Mouse (Mus musculus): ENCODE data around the gene Pkm. TPM values are rescaled to one million over a fixed set of nuclear protein-coding genes. Genes with fewer than 3 reads are reported as not detected.

Pkm gene
- polyA plus RNA-seq, 1 experiment from 2014 or later: 1,587 TPM

- WGBS: under 1% methylated on average over 65 of the region's 65 CpGs
- Histone ChIP-seq H3K36me3 (ENCODE audit: poor library complexity, severe bottlenecking) (peaks cover 29% of the 10 kb centered on the region), H3K27me3 (no peaks in the 10 kb centered on the region), H3K9ac (peak overlapping the region; percentile 91), H3K4me3 (peak overlapping the region; percentile 87), H3K27ac (peak overlapping the region; percentile 97), H3K9me3 (replicated peaks) (no peaks in the 10 kb centered on the region), H3K4me2 (peak overlapping the region; percentile 90), H3K4me1 (peaks cover 49% of the 10 kb centered on the region)
- ATAC-seq: peak; percentile 67
Observed at GRCm38 (mm10) chr9:59656635-59657617, 758 bp downstream of the Pkm start.

- H3K4me2 ChIP-seq: peak overlapping the region; percentile 90
- no peaks in the 10 kb centered on the region for H3K9me3 ChIP-seq (replicated peaks)
- peak overlapping the region; percentile 87 for H3K4me3 ChIP-seq
- no peaks in the 10 kb centered on the region for H3K27me3 ChIP-seq
- WGBS: 2% methylated on average over 4 of the region's 4 CpGs
- peaks cover 36% of the 10 kb centered on the region for H3K36me3 ChIP-seq (ENCODE audit: poor library complexity, severe bottlenecking)
- no peak for ATAC-seq
- H3K27ac ChIP-seq: peak overlapping the region; percentile 97
- peaks cover 61% of the 10 kb centered on the region for H3K4me1 ChIP-seq
- H3K9ac ChIP-seq: peak overlapping the region; percentile 91
Observed at GRCm38 (mm10) chr9:59658146-59658545, 2.0 kb downstream of the Pkm start.

GRCm38 (mm10) chr9:59659036-59660026, 3.2 kb downstream of the Pkm start:
- WGBS: 24% methylated on average over 14 of the region's 14 CpGs
- H3K9me3 ChIP-seq (replicated peaks): no peaks in the 10 kb centered on the region
- peaks cover 47% of the 10 kb centered on the region for H3K36me3 ChIP-seq (ENCODE audit: poor library complexity, severe bottlenecking)
- ATAC-seq: peak; percentile 12; the same call in 1 of the 2 replicates
- peaks cover 73% of the 10 kb centered on the region for H3K4me1 ChIP-seq
- H3K27ac ChIP-seq: peak overlapping the region; percentile 54
- H3K9ac ChIP-seq: peak overlapping the region; percentile 91
- peak overlapping the region; percentile 90 for H3K4me2 ChIP-seq
- peak overlapping the region; percentile 87 for H3K4me3 ChIP-seq
- H3K27me3 ChIP-seq: no peaks in the 10 kb centered on the region

- H3K4me1 ChIP-seq: peaks cover 80% of the 10 kb centered on the region
- no peaks in the 10 kb centered on the region for H3K27me3 ChIP-seq
- 44% methylated on average over 10 of the region's 10 CpGs for WGBS
- peak overlapping the region; percentile 54 for H3K27ac ChIP-seq
- H3K4me3 ChIP-seq: peak overlapping the region; percentile 87; the same call in 1 of the 2 replicates
- H3K4me2 ChIP-seq: peak overlapping the region; percentile 90
- H3K9ac ChIP-seq: peak overlapping the region; percentile 51
- no peaks in the 10 kb centered on the region for H3K9me3 ChIP-seq (replicated peaks)
- peaks cover 57% of the 10 kb centered on the region for H3K36me3 ChIP-seq (ENCODE audit: poor library complexity, severe bottlenecking)
- no peak for ATAC-seq
Observed at GRCm38 (mm10) chr9:59660421-59660820, 4.3 kb downstream of the Pkm start.

GRCm38 (mm10) chr9:59661298-59661975, 5.3 kb downstream of the Pkm start:
- H3K4me1 ChIP-seq: peaks cover 75% of the 10 kb centered on the region
- whole genome bisulfite sequencing: 64% methylated on average over 6 of the region's 6 CpGs
- H3K9ac ChIP-seq: peak overlapping the region; percentile 51
- no peak overlapping the region for H3K27ac ChIP-seq
- no peak overlapping the region for H3K4me3 ChIP-seq
- H3K9me3 ChIP-seq (replicated peaks): no peaks in the 10 kb centered on the region
- H3K36me3 ChIP-seq (ENCODE audit: poor library complexity, severe bottlenecking): peaks cover 67% of the 10 kb centered on the region
- H3K4me2 ChIP-seq: peak overlapping the region; percentile 90; the same call in 1 of the 2 replicates
- no peak for ATAC-seq
- H3K27me3 ChIP-seq: no peaks in the 10 kb centered on the region

GRCm38 (mm10) chr9:59663226-59663625, 7.1 kb downstream of the Pkm start:
- no peak overlapping the region for H3K4me2 ChIP-seq

GRCm38 (mm10) chr9:59663957-59664356, 7.8 kb downstream of the Pkm start:
- no peak overlapping the region for H3K9ac ChIP-seq
- H3K4me1 ChIP-seq: peaks cover 62% of the 10 kb centered on the region
- H3K9me3 ChIP-seq (replicated peaks): no peaks in the 10 kb centered on the region
- H3K27me3 ChIP-seq: no peaks in the 10 kb centered on the region
- H3K36me3 ChIP-seq (ENCODE audit: poor library complexity, severe bottlenecking): peaks cover 93% of the 10 kb centered on the region
- H3K27ac ChIP-seq: no peak overlapping the region
- ATAC-seq: no peak
- 47% methylated on average over 3 of the region's 3 CpGs for WGBS
- no peak overlapping the region for H3K4me2 ChIP-seq
- H3K4me3 ChIP-seq: no peak overlapping the region

More at GRCm38 (mm10) chr9:59663226-59663625, 7.1 kb downstream of the Pkm start:
- no peaks in the 10 kb centered on the region for H3K27me3 ChIP-seq
- 82% methylated on average over 7 of the region's 7 CpGs for WGBS
- no peaks in the 10 kb centered on the region for H3K9me3 ChIP-seq (replicated peaks)
- H3K4me3 ChIP-seq: no peak overlapping the region
- no peak overlapping the region for H3K27ac ChIP-seq
- H3K9ac ChIP-seq: no peak overlapping the region
- peaks cover 85% of the 10 kb centered on the region for H3K36me3 ChIP-seq (ENCODE audit: poor library complexity, severe bottlenecking)
- no peak for ATAC-seq
- H3K4me1 ChIP-seq: peaks cover 70% of the 10 kb centered on the region

GRCm38 (mm10) chr9:59664664-59665256, 8.6 kb downstream of the Pkm start:
- peaks cover 95% of the 10 kb centered on the region for H3K36me3 ChIP-seq (ENCODE audit: poor library complexity, severe bottlenecking)
- ATAC-seq: peak; percentile 38; the same call in 1 of the 2 replicates
- no peaks in the 10 kb centered on the region for H3K9me3 ChIP-seq (replicated peaks)

GRCm38 (mm10) chr9:59666016-59666415, 9.8 kb downstream of the Pkm start:
- H3K4me2 ChIP-seq: no peak overlapping the region
- 88% methylated on average over 8 of the region's 8 CpGs for WGBS
- no peak for ATAC-seq
- no peak overlapping the region for H3K27ac ChIP-seq
- H3K27me3 ChIP-seq: no peaks in the 10 kb centered on the region
- H3K4me3 ChIP-seq: no peak overlapping the region
- H3K36me3 ChIP-seq (ENCODE audit: poor library complexity, severe bottlenecking): peaks cover 96% of the 10 kb centered on the region
- peaks cover 42% of the 10 kb centered on the region for H3K4me1 ChIP-seq
- H3K9ac ChIP-seq: no peak overlapping the region
- H3K9me3 ChIP-seq (replicated peaks): no peaks in the 10 kb centered on the region

More at GRCm38 (mm10) chr9:59664664-59665256, 8.6 kb downstream of the Pkm start:
- H3K4me3 ChIP-seq: no peak overlapping the region
- peaks cover 54% of the 10 kb centered on the region for H3K4me1 ChIP-seq
- WGBS: 50% methylated on average over 4 of the region's 4 CpGs
- H3K27ac ChIP-seq: no peak overlapping the region
- H3K27me3 ChIP-seq: no peaks in the 10 kb centered on the region
- no peak overlapping the region for H3K4me2 ChIP-seq
- no peak overlapping the region for H3K9ac ChIP-seq

GRCm38 (mm10) chr9:59666813-59667212, 10.6 kb downstream of the Pkm start:
- Histone ChIP-seq H3K4me3 (no peak overlapping the region), H3K9ac (no peak overlapping the region), H3K36me3 (ENCODE audit: poor library complexity, severe bottlenecking) (peaks cover 96% of the 10 kb centered on the region), H3K27me3 (no peaks in the 10 kb centered on the region), H3K4me1 (peaks cover 34% of the 10 kb centered on the region), H3K4me2 (no peak overlapping the region), H3K9me3 (replicated peaks) (no peaks in the 10 kb centered on the region), H3K27ac (no peak overlapping the region)
- no peak for ATAC-seq
- 84% methylated on average over 1 of the region's 1 CpGs for WGBS

- H3K36me3 ChIP-seq (ENCODE audit: poor library complexity, severe bottlenecking): peaks cover 96% of the 10 kb centered on the region
Observed at GRCm38 (mm10) chr9:59667250-59667649, 11.1 kb downstream of the Pkm start.

More at GRCm38 (mm10) chr9:59667250-59667649, 11.1 kb downstream of the Pkm start:
- no peak overlapping the region for H3K9ac ChIP-seq
- H3K27ac ChIP-seq: no peak overlapping the region
- no peak overlapping the region for H3K4me3 ChIP-seq
- no peak for ATAC-seq
- no peak overlapping the region for H3K4me2 ChIP-seq
- 67% methylated on average over 4 of the region's 4 CpGs for WGBS
- no peaks in the 10 kb centered on the region for H3K27me3 ChIP-seq
- no peaks in the 10 kb centered on the region for H3K9me3 ChIP-seq (replicated peaks)
- peaks cover 29% of the 10 kb centered on the region for H3K4me1 ChIP-seq
